Mouse (Mus musculus) midbrain, embryonic 11.5 days (tissue): ENCODE data around the gene Gal3st4. TPM values are rescaled to one million over a fixed set of nuclear protein-coding genes. Genes with fewer than 3 reads are reported as not detected.

Source experiments
- ATAC-seq: fragments of 200-750 bp; cut with Nextera tagmentation; 2 replicates; pipeline ENCODE4 v1.8.0; 2017; ENCODE audit warnings: moderate TSS enrichment, moderate library complexity; ENCODE audit not compliant: low FRiP score
- DNase-seq: peaks from one replicate; pipeline ENCODE4 v3.0.0; 2015; ENCODE audit warnings: low spot score; ENCODE audit errors: missing footprints
- H3K27ac ChIP-seq: fragments of 300-500 bp; sonication (generic); 2 replicates; pipeline ENCODE4 v1.5.1; 2014; ENCODE audit warnings: low read depth, low read length
- H3K27me3 ChIP-seq: fragments of 300-500 bp; sonication (generic); 2 replicates; pipeline ENCODE4 v1.6.1; 2014; ENCODE audit warnings: mild to moderate bottlenecking, low read length, moderate library complexity, mixed read lengths; ENCODE audit not compliant: control insufficient read depth, insufficient read depth
- H3K36me3 ChIP-seq: fragments of 300-500 bp; sonication (generic); 2 replicates; pipeline ENCODE4 v1.6.1; 2014; ENCODE audit warnings: mild to moderate bottlenecking, low read length, moderate library complexity, mixed read lengths; ENCODE audit not compliant: control insufficient read depth, insufficient read depth
- H3K4me1 ChIP-seq: fragments of 300-500 bp; sonication (generic); 2 replicates; pipeline ENCODE4 v1.6.1; 2014; ENCODE audit warnings: low read length; ENCODE audit not compliant: control insufficient read depth, insufficient read depth
- H3K4me2 ChIP-seq: fragments of 300-500 bp; sonication (generic); 2 replicates; pipeline ENCODE4 v1.6.1; 2014; ENCODE audit warnings: mild to moderate bottlenecking, moderate library complexity
- H3K4me3 ChIP-seq: fragments of 300-500 bp; sonication (generic); 2 replicates; pipeline ENCODE4 v1.5.1; 2014; ENCODE audit warnings: low read depth, low read length
- H3K9ac ChIP-seq: fragments of 300-500 bp; sonication (generic); 2 replicates; pipeline ENCODE4 v1.6.1; 2014; ENCODE audit warnings: low read length
- H3K9me3 ChIP-seq: fragments of 300-500 bp; sonication (generic); 2 replicates; pipeline ENCODE4 v1.6.1; 2016; ENCODE audit warnings: low read length; ENCODE audit not compliant: control insufficient read depth
- WGBS: fragments of 180-500 bp; shearing (Covaris S2); extraction: QIAGEN DNeasy Blood & Tissue Kit; methylation state at CpG from one replicate; pipeline ENCODE4 v1.1.7; 2014; 5-methylcytosine and 5-hydroxymethylcytosine counted together
- polyA plus RNA-seq: library from polyadenylated mRNA; unstranded; fragments of >200 nt; fragmentation: Nextera tagmentation; extraction: Ambion mirVana; gene quantifications from 2 replicates; pipeline ENCODE4 v1.2.1, GENCODE M21; 2014

Gene Gal3st4
- polyA plus RNA-seq, 1 experiment from 2014 or later, result 4.6 TPM

DNA sequence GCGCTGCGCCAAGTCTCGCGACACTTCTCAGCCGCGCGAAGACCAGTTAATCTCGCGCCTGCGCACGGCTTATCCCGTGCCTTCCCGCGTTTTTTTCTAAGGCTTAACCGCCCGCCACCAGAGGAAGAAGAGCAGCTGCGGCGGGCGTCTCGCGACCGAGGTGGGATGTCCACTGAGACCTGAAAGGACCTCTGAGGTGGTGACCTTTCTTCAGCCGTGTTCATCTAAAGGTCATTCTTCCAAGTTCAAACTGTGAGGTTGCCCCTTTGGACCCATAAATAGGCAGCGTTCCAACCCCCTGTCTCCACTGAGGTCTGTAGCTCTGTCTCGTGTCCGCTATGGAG lies 7.8 kb upstream of the Gal3st4 start:
- ATAC-seq (no peak), DNase-seq (no peak)
- peak overlapping the region; percentile 52 for H3K4me2 ChIP-seq
- WGBS, result 18% methylated on average over 26 of the region's 26 CpGs
- H3K9ac ChIP-seq, result no peak overlapping the region
- H3K27me3 ChIP-seq, result peaks cover 5% of the 10 kb centered on the region; the same call in 1 of the 2 replicates
- H3K4me1 ChIP-seq, result peaks cover 31% of the 10 kb centered on the region
- peak overlapping the region; percentile 72 for H3K4me3 ChIP-seq
- H3K9me3 ChIP-seq, result peaks cover 3% of the 10 kb centered on the region; the same call in 1 of the 2 replicates
- H3K36me3 ChIP-seq, result no peaks in the 10 kb centered on the region
- H3K27ac ChIP-seq, result no peak overlapping the region

DNA sequence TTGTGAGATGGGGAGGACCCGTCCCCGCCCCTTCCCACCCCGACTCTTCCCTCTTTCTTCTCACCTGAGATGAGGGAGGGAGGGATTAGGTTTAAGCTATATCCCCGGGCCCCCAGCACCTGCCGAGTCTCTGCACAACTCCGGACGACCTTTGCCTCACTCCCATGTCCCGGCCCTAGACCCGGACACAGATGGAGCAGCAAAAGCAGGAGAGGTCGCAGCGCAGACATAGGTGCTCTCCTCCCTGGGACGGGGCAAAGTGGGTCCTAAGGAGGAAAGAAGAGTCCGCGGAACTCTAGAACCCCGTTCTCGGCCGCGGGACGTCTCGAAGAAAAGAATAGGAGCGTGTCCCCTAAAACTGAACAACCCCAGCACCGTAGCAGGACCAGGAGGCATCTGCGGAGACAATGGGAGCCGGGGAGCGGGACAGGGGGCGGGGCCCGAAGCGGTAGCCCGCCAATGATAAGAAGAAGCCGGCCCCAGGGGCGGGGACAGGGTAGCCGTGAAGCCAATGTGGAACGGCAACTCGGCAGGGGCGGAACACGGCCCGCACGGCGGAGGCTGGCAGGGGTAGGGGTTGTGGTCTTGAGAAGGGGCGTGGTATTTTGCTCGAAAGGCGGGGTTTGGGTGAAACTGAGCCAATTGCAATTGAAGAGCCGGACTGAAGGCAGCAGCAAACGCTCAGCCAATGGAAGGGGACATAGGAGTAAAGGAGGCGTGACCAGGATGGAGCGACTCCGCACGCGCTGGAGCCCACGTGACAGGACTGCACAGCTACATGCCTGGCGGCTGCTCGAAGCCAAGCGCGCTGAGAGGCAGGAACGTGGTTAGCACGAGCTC lies 7.2 kb upstream of the Gal3st4 start, which contains the start of the genes Gm43720, Gpc2 and Stag3:
Gm43720 (minus strand) TSS at position 374 of the 840 bp plus-strand sequence.
Gpc2 (minus strand) TSS at position 421 of the 840 bp plus-strand sequence.
Stag3 (plus strand) TSS at position 656 of the 840 bp plus-strand sequence.
- Histone ChIP-seq H3K9me3 (peaks cover 3% of the 10 kb centered on the region; the same call in 1 of the 2 replicates), H3K4me2 (peak within 1 kb of the TSS; percentile 52), H3K36me3 (no peaks in the 10 kb centered on the region), H3K4me1 (peaks cover 35% of the 10 kb centered on the region), H3K9ac (peak within 1 kb of the TSS; percentile 89), H3K4me3 (peak within 1 kb of the TSS; percentile 72), H3K27ac (peak within 1 kb of the TSS; percentile 60), H3K27me3 (peaks cover 5% of the 10 kb centered on the region; the same call in 1 of the 2 replicates)
- DNase-seq, result peak; percentile 99
- peak; percentile 99 for ATAC-seq
- WGBS, result under 1% methylated on average over 55 of the region's 56 CpGs

DNA sequence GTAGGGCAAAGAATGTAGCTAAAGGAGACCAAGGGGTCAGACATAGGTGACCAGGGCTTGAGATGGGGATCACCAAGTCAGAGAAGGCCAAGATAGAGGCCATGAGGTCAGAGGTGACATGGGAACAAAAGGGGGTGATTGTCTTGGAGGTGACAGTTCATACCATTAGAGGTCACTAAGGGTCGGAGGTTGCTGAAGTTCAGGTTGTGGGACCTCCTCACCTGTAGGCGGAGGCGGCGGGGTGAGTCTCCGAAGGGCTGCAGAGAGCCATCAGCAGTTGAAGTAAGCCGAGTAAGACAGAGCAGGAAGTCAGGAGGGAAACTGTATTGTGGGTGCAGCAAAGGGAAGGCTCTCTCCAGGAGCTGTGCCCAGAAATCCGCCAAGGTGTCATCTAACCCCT lies 5.4 kb upstream of the Gal3st4 start:
- no peak for ATAC-seq
- 89% methylated on average over 7 of the region's 7 CpGs for WGBS
- Histone ChIP-seq H3K4me2 (peak overlapping the region; percentile 52), H3K9me3 (peaks cover 3% of the 10 kb centered on the region; the same call in 1 of the 2 replicates), H3K36me3 (no peaks in the 10 kb centered on the region), H3K27ac (no peak overlapping the region), H3K4me1 (peaks cover 37% of the 10 kb centered on the region), H3K27me3 (peaks cover 5% of the 10 kb centered on the region; the same call in 1 of the 2 replicates), H3K4me3 (peak overlapping the region; percentile 72; the same call in 1 of the 2 replicates), H3K9ac (peak overlapping the region; percentile 89; the same call in 1 of the 2 replicates)
- no peak for DNase-seq

DNA sequence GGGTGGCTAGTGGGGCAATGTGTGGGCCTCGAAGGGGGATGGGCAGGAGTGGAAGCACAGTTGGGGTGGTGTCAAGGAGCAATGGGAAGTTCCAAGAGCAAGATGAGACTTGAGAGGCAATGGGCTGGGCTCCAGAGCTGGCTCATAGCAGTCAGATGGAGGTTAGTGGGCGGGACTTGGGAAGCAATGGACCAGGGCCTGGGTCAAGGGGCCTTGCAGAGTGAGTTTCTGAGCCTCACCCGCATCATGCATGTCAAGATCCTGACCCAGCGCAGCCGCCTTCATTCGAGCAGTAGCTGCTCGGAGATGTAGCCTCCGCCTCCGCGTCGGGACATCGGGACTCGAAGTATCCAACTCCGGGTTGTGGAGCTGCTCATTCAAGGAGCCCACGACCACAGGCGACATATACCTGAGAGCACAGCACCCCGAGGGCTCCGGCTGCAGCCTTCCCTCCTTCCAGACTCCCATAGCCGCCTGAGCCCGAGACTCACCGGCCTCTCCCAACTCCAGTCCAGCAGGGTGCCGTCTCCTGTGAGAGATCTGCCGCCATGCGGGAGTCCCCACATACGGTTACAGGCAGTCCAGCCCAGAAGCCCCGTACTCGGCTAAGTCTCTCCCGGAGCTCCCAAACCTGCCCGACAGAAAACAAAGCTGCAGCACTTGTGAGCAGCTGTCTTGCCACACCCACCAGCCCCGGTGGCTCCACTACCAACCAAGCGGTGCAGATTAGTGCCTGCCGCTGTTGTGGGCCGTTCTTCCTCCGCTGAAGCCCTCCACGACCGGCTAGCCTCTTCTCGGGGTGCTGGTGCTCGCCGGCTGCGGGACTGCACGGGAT lies 2.8 kb upstream of the Gal3st4 start:
- H3K9me3 ChIP-seq, result no peaks in the 10 kb centered on the region; the same call in 1 of the 2 replicates
- H3K27me3 ChIP-seq, result no peaks in the 10 kb centered on the region; the same call in 1 of the 2 replicates
- H3K36me3 ChIP-seq, result no peaks in the 10 kb centered on the region
- DNase-seq (peak; percentile 93), ATAC-seq (no peak)
- H3K4me2 ChIP-seq, result peak overlapping the region; percentile 55
- H3K4me1 ChIP-seq, result peaks cover 46% of the 10 kb centered on the region
- 6% methylated on average over 41 of the region's 41 CpGs for WGBS
- peak overlapping the region; percentile 63 for H3K9ac ChIP-seq
- 0 out of 2 replicates have a peak overlapping the region, but pooled peaks have one; percentile 5 for H3K27ac ChIP-seq
- H3K4me3 ChIP-seq, result peak overlapping the region; percentile 30

DNA sequence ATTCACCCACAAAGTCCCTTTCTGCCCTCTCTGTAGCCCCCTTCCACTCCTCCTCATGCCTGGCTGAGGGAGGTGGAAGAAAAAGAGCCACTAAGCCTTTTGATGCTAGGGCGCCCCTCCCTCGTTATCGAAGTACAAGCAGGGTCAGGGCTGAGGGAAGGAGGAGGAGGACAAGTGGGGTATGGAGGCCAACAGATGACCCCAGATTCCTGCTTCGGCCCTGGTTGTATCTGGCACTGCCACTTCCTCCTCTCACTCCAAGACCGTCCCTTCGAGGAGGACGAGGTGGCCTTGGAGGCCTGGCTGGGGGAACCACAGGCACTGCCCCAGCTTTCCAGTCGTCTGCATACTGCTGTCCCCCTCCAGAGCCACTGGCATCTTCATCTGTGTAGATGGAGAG lies 1.5 kb upstream of the Gal3st4 start:
- H3K27ac ChIP-seq, result no peak overlapping the region
- WGBS, result 58% methylated on average over 8 of the region's 8 CpGs
- H3K36me3 ChIP-seq, result no peaks in the 10 kb centered on the region
- H3K9ac ChIP-seq, result no peak overlapping the region
- no peak for ATAC-seq
- no peak overlapping the region for H3K4me2 ChIP-seq
- no peaks in the 10 kb centered on the region; the same call in 1 of the 2 replicates for H3K27me3 ChIP-seq
- no peak overlapping the region for H3K4me3 ChIP-seq
- no peaks in the 10 kb centered on the region for H3K9me3 ChIP-seq
- no peak for DNase-seq
- peaks cover 46% of the 10 kb centered on the region for H3K4me1 ChIP-seq

DNA sequence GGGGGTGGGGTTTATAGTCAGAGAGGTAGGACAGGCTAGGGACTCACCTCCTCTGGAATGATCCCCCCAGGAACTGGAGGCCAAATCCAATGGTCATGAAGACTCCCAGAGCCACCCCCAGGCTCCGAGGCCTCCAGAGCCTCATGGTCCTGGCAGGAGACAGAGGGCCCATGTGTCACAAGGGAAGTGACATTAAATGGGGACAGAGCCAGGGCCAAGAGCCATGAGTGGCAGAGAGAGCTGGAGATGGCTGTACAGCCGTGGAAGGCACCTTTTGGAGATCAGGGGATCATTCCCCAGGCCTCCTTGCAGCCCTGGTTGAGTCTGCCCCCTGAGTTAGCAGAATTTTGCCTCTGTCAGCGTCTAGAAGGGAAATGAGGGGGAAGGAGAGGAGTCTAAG lies 1.4 kb downstream of the Gal3st4 start:
- no peak overlapping the region for H3K4me2 ChIP-seq
- no peaks in the 10 kb centered on the region for H3K9me3 ChIP-seq
- H3K9ac ChIP-seq, result no peak overlapping the region
- H3K36me3 ChIP-seq, result peaks cover 2% of the 10 kb centered on the region; the same call in 1 of the 2 replicates
- DNase-seq, result no peak
- WGBS, result 39% methylated on average over 3 of the region's 3 CpGs
- peaks cover 24% of the 10 kb centered on the region for H3K4me1 ChIP-seq
- H3K4me3 ChIP-seq, result no peak overlapping the region
- H3K27me3 ChIP-seq, result no peaks in the 10 kb centered on the region; the same call in 1 of the 2 replicates
- no peak for ATAC-seq
- H3K27ac ChIP-seq, result no peak overlapping the region

DNA sequence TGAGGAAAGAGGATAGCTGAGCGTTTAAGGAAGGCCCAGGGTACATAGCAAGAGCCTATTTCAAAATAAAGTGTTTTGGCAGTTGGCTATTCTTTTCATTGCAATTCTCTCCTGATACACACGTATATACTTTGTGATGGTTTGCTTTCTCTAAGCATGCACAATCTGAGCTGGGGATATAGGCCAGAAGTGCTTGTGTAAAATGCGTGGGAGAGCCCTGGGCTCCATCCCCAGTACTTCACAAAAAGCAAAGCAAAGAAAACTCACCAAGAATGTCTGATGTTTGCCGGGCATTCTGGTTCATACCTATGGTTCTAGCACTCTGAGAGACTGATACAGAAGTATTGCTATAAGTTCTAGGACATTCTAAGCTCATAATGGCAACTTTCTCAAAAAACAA lies 3.7 kb downstream of the Gal3st4 start:
- no peak overlapping the region for H3K9ac ChIP-seq
- no peak overlapping the region for H3K4me3 ChIP-seq
- H3K4me2 ChIP-seq, result no peak overlapping the region
- no peak overlapping the region for H3K27ac ChIP-seq
- H3K27me3 ChIP-seq, result no peaks in the 10 kb centered on the region; the same call in 1 of the 2 replicates
- no peak for DNase-seq
- peaks cover 14% of the 10 kb centered on the region for H3K4me1 ChIP-seq
- H3K36me3 ChIP-seq, result peaks cover 3% of the 10 kb centered on the region; the same call in 1 of the 2 replicates
- H3K9me3 ChIP-seq, result no peaks in the 10 kb centered on the region
- WGBS, result 84% methylated on average over 4 of the region's 4 CpGs
- ATAC-seq, result no peak

DNA sequence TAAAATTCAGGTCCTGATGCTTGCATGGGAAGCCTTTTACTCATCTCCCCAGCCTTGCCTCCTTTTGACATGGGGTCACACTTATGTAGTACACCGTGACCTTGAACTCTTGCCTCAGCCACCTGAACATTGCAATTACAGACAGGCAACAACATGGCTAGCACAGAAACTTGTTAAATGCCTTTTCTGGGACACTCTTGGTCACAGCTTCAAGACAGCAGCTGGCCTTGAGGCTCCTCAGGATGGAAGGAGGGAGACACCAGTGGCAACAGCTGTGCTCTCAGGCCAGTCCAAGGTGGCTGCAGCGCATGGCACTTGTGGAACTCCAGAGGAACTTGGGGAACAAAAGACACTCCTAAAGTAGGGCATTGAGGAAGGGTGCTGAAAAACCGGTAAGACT lies 5.5 kb downstream of the Gal3st4 start:
- Histone ChIP-seq H3K4me3 (no peak overlapping the region), H3K27me3 (no peaks in the 10 kb centered on the region; the same call in 1 of the 2 replicates), H3K9ac (no peak overlapping the region), H3K27ac (no peak overlapping the region), H3K4me1 (peaks cover 21% of the 10 kb centered on the region), H3K4me2 (no peak overlapping the region), H3K9me3 (no peaks in the 10 kb centered on the region), H3K36me3 (peaks cover 3% of the 10 kb centered on the region; the same call in 1 of the 2 replicates)
- ATAC-seq (no peak), DNase-seq (no peak)
- WGBS, result 89% methylated on average over 3 of the region's 3 CpGs
